Mouse (Mus musculus) kidney, adult 11 months (tissue): ENCODE data around the gene Xrra1.
"Not testable (repeated sequence)": the region's sequence is repeated elsewhere in the genome, so short reads cannot be mapped to it uniquely, and the experiment has no call there.

Source experiments
- DNase-seq: peaks from one replicate; pipeline ENCODE4 v3.0.0; 2022

Xrra1 gene

GRCm38 (mm10) chr7:99858813-99859585 lies at the start of gene Xrra1:
Gene Xrra1, plus strand, starts transcription at chr7:99859116.
- peak; percentile 98 for DNase-seq

GRCm38 (mm10) chr7:99810814-99811213 lies 48.1 kb upstream of the Xrra1 start:
- DNase-seq = no peak

- no peak for DNase-seq
Observed at GRCm38 (mm10) chr7:99811661-99812060, 47.3 kb upstream of the Xrra1 start.

- DNase-seq = peak; percentile 12
Observed at GRCm38 (mm10) chr7:99813394-99813793, 45.5 kb upstream of the Xrra1 start.

- not testable (repeated sequence) for DNase-seq
Observed at GRCm38 (mm10) chr7:99818181-99818725, 40.7 kb upstream of the Xrra1 start.

- no peak for DNase-seq
Observed at GRCm38 (mm10) chr7:99821953-99822352, 37.0 kb upstream of the Xrra1 start.

- DNase-seq = no peak
Observed at GRCm38 (mm10) chr7:99822426-99822825, 36.5 kb upstream of the Xrra1 start.

- DNase-seq = no peak
Observed at GRCm38 (mm10) chr7:99823045-99823663, 35.8 kb upstream of the Xrra1 start.

- no peak for DNase-seq
Observed at GRCm38 (mm10) chr7:99824649-99825483, 34.0 kb upstream of the Xrra1 start.

GRCm38 (mm10) chr7:99825511-99825910 lies 33.4 kb upstream of the Xrra1 start:
- DNase-seq = no peak

- DNase-seq = no peak
Observed at GRCm38 (mm10) chr7:99826096-99826495, 32.8 kb upstream of the Xrra1 start.

- peak; percentile 93 for DNase-seq
Observed at GRCm38 (mm10) chr7:99828083-99828570, 30.8 kb upstream of the Xrra1 start, which contains the start of gene Neu3. Gene Neu3, minus strand, starts transcription at chr7:99828417.

- DNase-seq = no peak
Observed at GRCm38 (mm10) chr7:99833115-99833845, 25.6 kb upstream of the Xrra1 start.

- no peak for DNase-seq
Observed at GRCm38 (mm10) chr7:99833846-99834222, 25.1 kb upstream of the Xrra1 start.

GRCm38 (mm10) chr7:99834314-99834853 lies 24.5 kb upstream of the Xrra1 start:
- no peak for DNase-seq

- DNase-seq = no peak
Observed at GRCm38 (mm10) chr7:99836781-99837180, 22.1 kb upstream of the Xrra1 start.

- DNase-seq = no peak
Observed at GRCm38 (mm10) chr7:99837358-99838071, 21.4 kb upstream of the Xrra1 start.

GRCm38 (mm10) chr7:99838241-99838640 lies 20.7 kb upstream of the Xrra1 start:
- DNase-seq = no peak

GRCm38 (mm10) chr7:99845533-99846236 lies 13.2 kb upstream of the Xrra1 start:
- no peak for DNase-seq

- no peak for DNase-seq
Observed at GRCm38 (mm10) chr7:99850534-99850933, 8.4 kb upstream of the Xrra1 start.

GRCm38 (mm10) chr7:99851121-99851520 lies 7.8 kb upstream of the Xrra1 start:
- DNase-seq = no peak
